Mouse (Mus musculus) T-cell, adult 2 months (primary cell): ENCODE data around the gene Rdh9.
"Not testable (repeated sequence)": the region's sequence is repeated elsewhere in the genome, so short reads cannot be mapped to it uniquely, and the experiment has no call there.

Experiments
- DNase-seq: peaks from one replicate; pipeline ENCODE4 v3.0.0; 2022; ENCODE audit warnings: low spot score

Rdh9 gene

GRCm38 (mm10) chr10:127759181-127760110 is 16.7 kb upstream of the Rdh9 start, which contains the start of the genes Rdh1 and Rdh16f1:
TSS of gene Rdh1 (plus strand) at chr10:127759721.
TSS of gene Rdh16f1 (plus strand) at chr10:127759787.
- DNase-seq, result no peak

- not testable (repeated sequence) for DNase-seq
Observed at GRCm38 (mm10) chr10:127762926-127763325, 13.3 kb upstream of the Rdh9 start.

- no peak for DNase-seq
Observed at GRCm38 (mm10) chr10:127763914-127764680, 12.1 kb upstream of the Rdh9 start.

GRCm38 (mm10) chr10:127766564-127766963 is 9.6 kb upstream of the Rdh9 start:
- DNase-seq, result no peak

- DNase-seq, result not testable (repeated sequence)
Observed at GRCm38 (mm10) chr10:127782321-127782720, 6.1 kb downstream of the Rdh9 start.

GRCm38 (mm10) chr10:127785411-127785810 is 9.2 kb downstream of the Rdh9 start:
- not testable (repeated sequence) for DNase-seq

GRCm38 (mm10) chr10:127799295-127799694 is 23.1 kb downstream of the Rdh9 start:
- no peak for DNase-seq

GRCm38 (mm10) chr10:127800891-127801290 is 24.7 kb downstream of the Rdh9 start, which contains the start of gene Rdh16:
TSS of gene Rdh16 (plus strand) at chr10:127801152.
- no peak for DNase-seq

- no peak for DNase-seq
Observed at GRCm38 (mm10) chr10:127801612-127802011, 25.4 kb downstream of the Rdh9 start.

GRCm38 (mm10) chr10:127802236-127802635 is 26.1 kb downstream of the Rdh9 start:
- no peak for DNase-seq

GRCm38 (mm10) chr10:127804416-127804815 is 28.2 kb downstream of the Rdh9 start:
- no peak for DNase-seq

GRCm38 (mm10) chr10:127815888-127816287 is 39.7 kb downstream of the Rdh9 start:
- no peak for DNase-seq

GRCm38 (mm10) chr10:127817268-127817910 is 41.2 kb downstream of the Rdh9 start:
- DNase-seq, result not testable (repeated sequence)

- DNase-seq, result not testable (repeated sequence)
Observed at GRCm38 (mm10) chr10:127821806-127822205, 45.6 kb downstream of the Rdh9 start.

- no peak for DNase-seq
Observed at GRCm38 (mm10) chr10:127825386-127825785, 49.2 kb downstream of the Rdh9 start.

- DNase-seq, result no peak
Observed at GRCm38 (mm10) chr10:127829121-127829520, 52.9 kb downstream of the Rdh9 start.

GRCm38 (mm10) chr10:127834186-127834585 is 58.0 kb downstream of the Rdh9 start:
- DNase-seq, result not testable (repeated sequence)

GRCm38 (mm10) chr10:127835292-127835691 is 59.1 kb downstream of the Rdh9 start:
- no peak for DNase-seq

GRCm38 (mm10) chr10:127837793-127838192 is 61.6 kb downstream of the Rdh9 start:
- not testable (repeated sequence) for DNase-seq

GRCm38 (mm10) chr10:127838539-127838938 is 62.4 kb downstream of the Rdh9 start:
- no peak for DNase-seq

- no peak for DNase-seq
Observed at GRCm38 (mm10) chr10:127840776-127841175, 64.6 kb downstream of the Rdh9 start.
